Mouse (Mus musculus) right cerebral cortex, postnatal 14 days (tissue): ENCODE results near the gene Gm12248.

ENCODE experiments used
- DNase-seq: peaks from one replicate; pipeline ENCODE4 v3.0.0; 2022

Gm12248 gene

GRCm38 (mm10) chr11:58093021-58093528 is at the start of gene Gm12248:
Gene Gm12248 (minus strand): TSS chr11:58093134.
- no peak for DNase-seq

GRCm38 (mm10) chr11:58139466-58139865 is 46.5 kb upstream of the Gm12248 start:
- DNase-seq: no peak

DNA sequence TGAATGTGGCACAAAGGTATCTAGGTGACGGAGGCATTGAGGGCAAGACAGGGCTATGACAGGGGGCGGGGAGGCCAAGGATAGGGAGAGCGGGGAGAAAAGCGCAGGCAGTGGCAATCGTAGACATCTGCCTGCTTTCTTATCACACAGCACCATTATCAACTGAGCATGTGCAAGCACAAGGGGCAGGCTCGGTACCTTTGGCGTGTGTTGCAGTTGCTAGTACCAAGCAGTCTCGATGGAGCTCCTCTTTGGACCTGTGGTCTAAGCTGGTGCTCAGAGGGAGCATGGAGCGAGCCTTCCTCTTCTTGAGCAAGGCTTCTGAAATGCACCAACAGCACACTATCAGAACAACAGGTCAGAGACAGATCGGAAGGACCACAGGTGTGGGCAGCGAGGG is 45.9 kb upstream of the Gm12248 start:
- DNase-seq: no peak

DNA sequence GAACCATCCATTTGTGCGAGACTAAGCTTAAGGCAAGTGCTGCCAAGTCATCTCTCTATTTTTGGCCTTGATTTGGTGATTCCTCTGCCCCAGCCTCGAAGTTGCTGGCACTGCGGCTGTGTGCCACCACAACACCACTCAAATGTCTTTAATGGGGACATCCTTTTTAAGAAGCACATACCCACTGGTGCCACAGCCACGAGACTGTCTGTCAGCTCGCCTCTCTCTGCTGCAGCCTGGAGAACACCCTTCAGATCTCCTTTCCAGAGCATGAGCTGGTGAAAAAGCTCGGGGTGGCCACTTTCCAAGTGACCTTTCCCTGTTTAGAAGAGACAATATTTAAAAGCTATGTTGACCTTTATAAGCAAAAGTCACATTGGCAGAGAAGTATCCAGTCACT is 43.7 kb upstream of the Gm12248 start:
- no peak for DNase-seq

- DNase-seq: no peak
Observed at GRCm38 (mm10) chr11:58135296-58135695, 42.4 kb upstream of the Gm12248 start.

GRCm38 (mm10) chr11:58134869-58135268 is 41.9 kb upstream of the Gm12248 start:
- no peak for DNase-seq

GRCm38 (mm10) chr11:58132026-58132425 is 39.1 kb upstream of the Gm12248 start:
- DNase-seq: no peak

DNA sequence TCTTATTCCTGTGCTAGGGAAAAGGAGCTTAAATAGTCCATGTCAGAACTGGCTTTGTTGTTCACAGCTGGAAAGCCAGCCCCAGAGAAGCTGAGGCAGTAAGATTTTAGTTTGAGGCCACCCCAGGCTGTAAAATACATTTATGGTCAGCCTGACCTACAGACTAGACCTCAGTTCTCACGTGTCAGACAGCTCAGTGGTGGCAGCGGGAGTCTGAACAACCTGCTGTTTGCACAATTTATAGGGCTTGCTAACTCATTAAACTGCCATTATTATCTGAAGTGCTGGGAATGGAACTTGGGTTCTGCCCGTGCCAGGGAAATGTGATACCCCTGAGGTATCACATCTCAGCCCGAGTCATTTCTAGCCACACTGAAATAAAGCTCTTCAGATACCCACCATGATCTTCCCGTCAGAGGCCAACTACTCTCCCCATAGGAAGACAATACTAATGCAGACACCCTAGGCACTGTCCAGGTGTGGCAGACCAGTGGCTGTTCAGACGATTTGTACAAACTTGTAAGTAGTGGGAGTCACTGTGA is 36.4 kb upstream of the Gm12248 start:
- no peak for DNase-seq

DNA sequence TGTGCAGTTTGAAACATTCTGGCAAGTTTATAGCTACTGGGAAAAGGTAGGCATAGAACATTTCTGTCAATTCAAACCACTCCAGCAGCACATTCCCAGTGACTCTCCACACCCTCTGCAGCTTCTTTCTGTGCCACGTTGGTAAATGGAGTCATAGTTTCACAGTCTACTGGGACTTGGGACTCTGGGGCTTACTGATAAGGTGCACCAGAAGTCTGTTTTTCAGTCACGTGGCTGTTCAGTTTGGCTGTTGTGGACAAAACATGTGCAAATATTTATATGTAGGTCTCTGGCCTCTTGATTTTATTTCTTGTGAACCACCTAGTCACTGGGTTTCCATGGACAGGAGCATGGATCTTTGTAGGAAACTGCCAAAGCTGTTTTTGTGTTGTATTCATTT is 34.6 kb upstream of the Gm12248 start:
- no peak for DNase-seq

GRCm38 (mm10) chr11:58126397-58127160 is 33.6 kb upstream of the Gm12248 start:
- peak; percentile 32 for DNase-seq

GRCm38 (mm10) chr11:58125021-58125420 is 32.1 kb upstream of the Gm12248 start:
- DNase-seq: no peak

DNA sequence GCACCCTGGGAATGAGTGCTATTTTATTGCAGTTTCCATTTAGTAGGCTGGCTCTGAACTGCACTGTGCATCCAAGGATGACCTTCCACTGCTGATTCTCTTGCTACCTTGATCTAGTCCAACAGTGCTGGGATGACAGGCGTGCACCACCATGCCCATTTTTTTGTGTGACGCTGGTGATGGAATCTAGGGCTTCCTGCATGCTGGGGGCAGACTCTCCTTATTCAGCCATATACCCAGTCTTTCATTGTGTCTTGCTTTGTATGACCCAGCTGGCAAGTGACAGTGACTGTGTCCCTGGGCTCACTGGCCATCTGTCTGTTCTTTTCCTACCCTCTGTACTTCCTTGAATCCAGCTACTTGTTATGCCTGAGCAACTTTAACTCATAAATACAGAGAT is 30.8 kb upstream of the Gm12248 start:
- DNase-seq: no peak

DNA sequence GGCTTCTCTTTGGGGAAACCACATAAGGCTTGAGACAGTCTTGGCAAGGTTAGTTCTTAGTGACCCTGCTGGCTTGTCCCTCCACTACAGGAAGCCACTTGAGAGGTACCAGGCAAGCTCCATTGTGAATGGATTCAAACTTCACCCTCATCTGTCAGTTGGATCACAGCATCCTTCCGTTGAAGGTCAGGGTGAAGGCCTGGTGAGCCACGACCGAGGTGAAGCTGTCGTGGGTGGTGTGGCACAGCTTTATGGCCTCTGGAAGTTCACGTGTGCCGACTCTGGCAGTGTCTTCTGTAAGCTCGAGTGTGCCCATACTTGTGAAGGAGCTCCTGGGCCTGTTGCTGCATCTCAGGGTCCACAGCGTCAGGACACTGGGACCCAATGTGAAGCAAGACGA is 28.4 kb upstream of the Gm12248 start:
- DNase-seq: no peak

DNA sequence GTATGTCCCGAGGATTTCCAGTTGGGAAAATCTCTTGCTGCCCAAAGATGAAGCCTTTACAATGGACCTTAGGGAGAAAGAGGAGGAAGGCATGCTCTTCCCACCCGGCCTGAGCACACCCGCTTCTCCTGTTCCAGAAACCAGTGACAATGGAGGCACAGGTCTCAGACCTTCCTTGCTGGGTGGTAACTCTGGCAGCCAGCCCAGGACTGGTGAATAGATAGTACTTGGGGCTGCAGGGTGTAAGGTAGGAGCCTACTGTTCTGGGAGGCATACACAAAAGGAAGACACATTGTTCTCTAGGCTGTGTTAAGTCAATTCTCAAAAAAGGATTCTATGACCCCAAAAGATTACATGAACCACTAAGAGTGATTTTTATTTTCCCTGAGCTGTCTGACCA is 27.7 kb upstream of the Gm12248 start:
- DNase-seq: no peak

DNA sequence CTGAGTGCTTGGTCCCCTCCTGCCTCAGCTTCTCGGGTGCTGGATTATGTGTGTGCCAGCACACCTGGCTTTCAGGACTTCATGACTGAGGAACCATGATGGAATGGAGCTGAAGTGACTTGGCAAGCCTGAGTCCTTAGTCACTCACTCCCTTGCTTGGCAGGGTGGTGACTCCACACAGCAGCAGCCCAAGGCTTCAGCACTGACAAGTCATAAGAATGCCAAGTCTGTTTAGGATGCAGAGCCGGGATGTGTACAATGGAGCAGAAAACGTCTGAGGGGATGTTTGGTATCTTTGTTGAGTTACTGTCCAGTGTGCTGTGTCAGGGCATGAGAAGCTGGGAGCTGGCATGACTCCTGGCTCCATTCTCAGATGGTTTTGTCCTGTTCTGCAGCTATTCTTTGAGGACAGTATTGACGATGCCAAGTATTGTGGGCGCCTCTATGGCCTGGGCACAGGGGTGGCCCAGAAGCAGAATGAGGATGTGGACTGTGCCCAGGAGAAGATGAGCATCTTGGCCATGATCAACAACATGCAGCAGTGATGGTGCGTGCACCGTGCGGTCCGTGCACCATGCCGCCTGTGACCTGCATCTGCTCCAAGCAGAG is 24.2 kb upstream of the Gm12248 start:
- DNase-seq: no peak

DNA sequence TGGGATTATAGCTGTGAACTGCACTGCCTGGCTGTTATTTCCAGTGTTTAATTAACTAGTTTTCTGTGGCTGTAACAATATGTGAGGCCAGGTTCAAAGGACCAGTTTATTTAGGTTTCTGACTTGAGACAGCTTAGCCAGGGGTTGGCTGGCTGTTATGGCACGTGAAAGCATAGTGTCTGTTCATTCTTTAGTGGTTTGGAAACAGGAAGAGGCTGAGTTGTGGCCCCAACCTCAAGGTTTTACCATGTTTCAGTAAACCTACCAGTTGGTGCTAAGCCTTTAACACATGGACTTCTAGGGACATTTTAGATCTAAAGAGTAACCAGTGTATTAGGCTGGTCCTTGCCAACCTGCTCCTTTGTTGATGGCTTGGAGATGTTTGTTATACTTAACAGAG is 23.6 kb upstream of the Gm12248 start:
- no peak for DNase-seq

GRCm38 (mm10) chr11:58107664-58108337 is 14.9 kb upstream of the Gm12248 start:
- DNase-seq: no peak

GRCm38 (mm10) chr11:58107009-58107408 is 14.1 kb upstream of the Gm12248 start:
- DNase-seq: no peak

DNA sequence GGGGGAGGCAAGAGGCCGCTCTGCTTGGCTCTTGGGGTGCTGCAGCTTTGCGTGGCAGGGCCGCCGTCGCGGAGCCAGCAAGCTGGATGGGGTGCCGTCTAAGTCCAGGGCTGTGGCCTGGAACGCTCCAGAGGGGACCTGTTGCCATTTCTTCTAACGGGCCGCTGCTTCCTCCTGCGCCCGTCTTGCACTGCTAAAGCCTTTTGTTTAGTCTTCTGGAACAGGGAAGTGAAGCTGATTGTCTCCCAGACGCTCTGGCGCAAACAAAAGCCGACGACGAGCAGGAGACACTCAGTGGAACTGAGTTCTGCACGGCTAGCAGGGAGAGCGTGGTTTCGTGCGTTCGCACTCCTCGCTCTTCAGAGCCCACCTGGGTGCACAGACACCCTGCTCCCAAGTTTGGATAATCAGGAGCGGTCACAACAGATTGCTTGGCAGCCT is 11.4 kb upstream of the Gm12248 start:
- DNase-seq: peak; percentile 33

GRCm38 (mm10) chr11:58103697-58104306 is 10.9 kb upstream of the Gm12248 start, which contains the start of gene Cnot8:
Gene Cnot8 (plus strand): TSS chr11:58104153.
- peak; percentile 99 for DNase-seq

GRCm38 (mm10) chr11:58103344-58103653 is 10.4 kb upstream of the Gm12248 start:
- DNase-seq: no peak

DNA sequence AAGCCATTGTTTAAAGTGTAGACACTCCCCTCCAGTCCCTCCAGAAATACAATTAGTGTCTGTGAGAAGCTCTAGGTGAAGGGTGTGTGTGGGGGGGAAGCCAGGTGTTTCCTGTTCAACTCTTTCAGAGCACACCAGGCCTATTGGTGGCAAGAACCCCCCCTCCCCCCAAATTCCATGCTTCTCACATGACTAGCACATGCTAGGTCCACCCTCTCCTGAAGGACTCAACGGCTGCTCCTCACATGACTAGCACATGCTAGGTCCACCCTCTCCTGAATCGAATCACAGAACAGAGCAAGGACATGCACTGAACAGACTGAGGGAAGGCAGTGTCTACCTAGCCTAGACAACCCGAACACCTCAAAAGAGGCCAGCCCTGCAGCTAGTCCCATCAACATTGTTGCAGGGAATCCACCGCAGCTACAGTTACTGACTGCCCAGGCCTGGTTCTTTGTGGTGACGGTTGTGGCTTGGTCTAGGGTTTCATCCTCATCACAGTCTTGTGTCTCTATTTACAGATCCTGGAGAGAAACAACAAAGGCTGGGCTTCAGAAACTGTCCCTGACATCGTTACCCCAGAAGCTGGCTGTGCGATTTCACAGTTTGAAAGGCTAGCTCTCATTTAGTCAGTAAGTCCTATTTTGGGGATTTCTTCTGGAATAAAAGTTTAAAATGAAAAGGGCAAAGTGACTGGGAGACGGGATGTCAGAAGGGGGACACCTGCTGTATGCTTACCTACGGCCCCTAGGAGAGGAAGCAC is 9.8 kb upstream of the Gm12248 start:
- no peak for DNase-seq
